Mouse (Mus musculus): ENCODE measurements around the gene Alyref. TPM values are rescaled to one million over a fixed set of nuclear protein-coding genes. Genes with fewer than 3 reads are reported as not detected.
"Not testable (repeated sequence)": the region's sequence is repeated elsewhere in the genome, so short reads cannot be mapped to it uniquely, and the experiment has no call there.

The Alyref gene
- polyA plus RNA-seq, 1 experiment from 2014 or later, result 361 TPM

DNA sequence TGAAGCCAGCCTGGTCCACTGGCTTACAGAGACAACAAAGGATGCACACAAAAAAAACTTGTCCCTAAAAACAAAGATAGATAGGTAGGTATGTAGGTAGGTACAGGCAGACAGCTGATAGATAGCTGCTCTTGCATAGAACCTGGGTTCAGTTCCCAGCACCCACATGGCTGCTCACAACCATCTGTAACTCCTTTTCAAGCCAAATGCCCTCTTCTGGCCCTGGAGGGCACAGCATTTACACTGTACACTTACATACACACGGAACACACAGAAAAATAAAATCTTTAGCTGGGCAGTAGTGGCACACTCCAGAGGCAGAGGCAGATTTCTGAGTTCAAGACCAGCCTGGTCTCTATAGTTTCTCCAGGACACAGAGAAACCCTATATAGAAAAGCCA is 14.2 kb downstream of the Alyref start:
- Histone ChIP-seq H3K36me3 (ENCODE audit: insufficient read depth, low read length) (peaks cover 33% of the 10 kb centered on the region; the same call in 1 of the 2 replicates), H3K9me3 (replicated peaks; ENCODE audit: low read length) (no peaks in the 10 kb centered on the region), H3K9ac (ENCODE audit: low read depth, low read length) (no peak overlapping the region), H3K4me2 (ENCODE audit: low read length) (no peak overlapping the region), H3K4me1 (replicated peaks; ENCODE audit: insufficient read depth, low read length) (peaks cover 12% of the 10 kb centered on the region), H3K27me3 (ENCODE audit: insufficient read depth, low read length) (no peaks in the 10 kb centered on the region), H3K27ac (no peak overlapping the region), H3K4me3 (replicated peaks; ENCODE audit: low read depth, low read length) (no peak overlapping the region)
- DNase-seq (ENCODE audit: low spot score) (no peak), ATAC-seq (replicated peaks; ENCODE audit: low FRiP score, low read depth) (no peak)
- 100% methylated on average over 1 of the region's 1 CpGs for WGBS
- 0 out of 2 replicates have a peak, but pooled peaks have one; percentile 1 for TF ChIP-seq CTCF (IDR thresholded peaks at IDR 0.05; ENCODE audit: low read depth)

DNA sequence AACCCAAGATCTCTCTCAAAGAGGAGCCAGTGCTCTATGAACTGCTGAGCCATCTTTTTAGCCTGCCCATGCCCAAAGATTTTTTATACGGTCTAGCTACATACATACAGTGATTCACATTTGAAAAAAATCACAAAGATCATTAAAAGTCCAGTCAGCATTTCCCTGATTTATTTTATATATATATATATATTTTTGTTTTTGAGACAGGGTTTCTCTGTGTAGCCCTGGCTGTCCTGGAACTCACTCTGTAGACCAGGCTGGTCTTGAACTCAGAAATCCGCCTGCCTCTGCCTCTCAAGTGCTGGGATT is 15.2 kb downstream of the Alyref start:
- not testable (repeated sequence) for DNase-seq (ENCODE audit: low spot score); H3K4me3 ChIP-seq (replicated peaks; ENCODE audit: low read depth, low read length); ATAC-seq (replicated peaks; ENCODE audit: low FRiP score, low read depth); H3K27me3 ChIP-seq (ENCODE audit: insufficient read depth, low read length); H3K4me2 ChIP-seq (ENCODE audit: low read length); H3K9me3 ChIP-seq (replicated peaks; ENCODE audit: low read length); H3K27ac ChIP-seq; H3K9ac ChIP-seq (ENCODE audit: low read depth, low read length)
- peaks cover 12% of the 10 kb centered on the region for H3K4me1 ChIP-seq (replicated peaks; ENCODE audit: insufficient read depth, low read length)
- WGBS, result 87% methylated on average over 2 of the region's 2 CpGs
- peaks cover 35% of the 10 kb centered on the region for H3K36me3 ChIP-seq (ENCODE audit: insufficient read depth, low read length)

DNA sequence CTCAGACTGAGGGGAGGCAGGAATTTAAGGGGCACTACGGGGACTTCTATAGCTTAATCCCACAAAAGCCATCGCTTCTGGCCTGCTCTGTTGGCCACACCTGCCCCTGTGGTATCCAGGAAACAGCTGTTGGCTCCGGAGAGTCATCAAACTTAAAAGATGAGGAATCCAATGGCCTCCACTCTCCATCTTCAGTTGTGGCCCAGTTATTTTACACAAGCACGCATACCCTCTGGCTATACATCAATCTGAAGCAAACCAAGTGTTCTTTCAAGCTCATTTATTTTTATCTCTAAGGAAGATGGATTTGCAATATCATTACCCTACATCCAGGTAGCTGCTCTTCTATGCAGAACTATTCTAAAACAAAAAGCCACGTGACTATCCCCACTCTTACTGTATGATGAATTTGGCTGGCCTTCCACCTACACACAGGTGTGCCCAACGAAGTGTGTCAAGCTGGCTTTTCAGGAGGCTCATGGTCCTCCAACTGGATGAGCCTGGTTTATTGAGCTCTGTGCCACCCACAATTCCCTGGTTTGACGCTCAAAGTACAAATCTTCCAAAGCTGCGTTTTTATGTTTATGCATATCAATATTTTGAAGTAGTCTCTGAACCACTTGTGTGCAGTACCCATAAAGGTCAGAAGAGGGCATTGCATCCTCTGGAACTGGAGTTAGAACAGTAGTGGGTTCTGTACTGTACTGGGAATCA is 15.7 kb downstream of the Alyref start:
- peak; percentile 35 for DNase-seq (ENCODE audit: low spot score)
- peaks cover 37% of the 10 kb centered on the region for H3K36me3 ChIP-seq (ENCODE audit: insufficient read depth, low read length)
- peak overlapping the region; percentile 97; the same call in 1 of the 2 replicates for H3K9ac ChIP-seq (ENCODE audit: low read depth, low read length)
- H3K4me3 ChIP-seq (replicated peaks; ENCODE audit: low read depth, low read length), result peak overlapping the region; percentile 91
- H3K27me3 ChIP-seq (ENCODE audit: insufficient read depth, low read length), result no peaks in the 10 kb centered on the region
- peak overlapping the region; percentile 94 for H3K4me2 ChIP-seq (ENCODE audit: low read length)
- H3K9me3 ChIP-seq (replicated peaks; ENCODE audit: low read length), result no peaks in the 10 kb centered on the region
- ATAC-seq (replicated peaks; ENCODE audit: low FRiP score, low read depth), result no peak
- WGBS, result 73% methylated on average over 8 of the region's 8 CpGs
- TF ChIP-seq CTCF (IDR thresholded peaks at IDR 0.05; ENCODE audit: low read depth), result peak; percentile 61
- H3K27ac ChIP-seq, result peak overlapping the region; percentile 96
- peaks cover 12% of the 10 kb centered on the region for H3K4me1 ChIP-seq (replicated peaks; ENCODE audit: insufficient read depth, low read length)

DNA sequence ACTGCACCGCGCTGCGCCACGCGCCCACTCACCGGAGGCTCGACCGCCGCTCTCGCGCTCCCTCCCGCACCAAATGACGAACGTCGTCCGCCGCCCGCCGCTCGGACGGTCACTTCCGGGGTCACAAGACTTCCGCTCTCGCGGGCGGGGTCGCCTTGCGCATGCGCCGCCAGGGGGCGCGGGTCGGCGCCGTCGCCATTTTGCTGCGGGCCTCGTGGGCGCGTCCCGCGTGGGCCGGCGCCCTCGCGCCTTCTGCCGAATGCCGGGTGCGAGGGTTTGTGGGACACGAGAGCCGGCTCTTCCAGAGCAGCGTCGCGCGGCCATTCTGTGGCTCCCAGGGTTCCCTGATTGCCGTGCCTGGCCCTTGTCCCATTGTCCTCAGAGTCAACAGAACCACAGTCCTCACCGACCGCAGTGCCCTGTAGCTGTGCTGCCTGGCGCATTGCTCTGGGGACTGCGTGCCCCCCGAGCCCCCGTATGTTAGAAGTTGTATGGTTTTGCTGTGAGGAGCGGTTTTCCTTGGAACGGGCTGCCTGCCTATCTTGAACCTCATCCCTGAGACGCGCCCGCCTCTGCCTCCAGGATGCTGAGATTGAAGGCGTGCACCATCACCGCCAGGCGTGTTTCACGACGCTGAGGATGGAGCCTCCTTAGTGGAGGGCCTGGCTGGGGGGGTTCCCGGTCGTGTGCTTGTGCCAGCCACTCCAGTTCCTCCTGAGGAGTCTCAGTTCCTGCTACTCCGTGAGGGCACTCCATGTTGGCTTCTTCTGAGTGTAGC is 16.5 kb downstream of the Alyref start, which contains the start of gene Arhgdia:
Arhgdia (minus strand) TSS at position 135 of the 778 bp plus-strand sequence.
- H3K36me3 ChIP-seq (ENCODE audit: insufficient read depth, low read length), result peaks cover 31% of the 10 kb centered on the region
- 7% methylated on average over 68 of the region's 75 CpGs for WGBS
- peak within 1 kb of the TSS; percentile 96 for H3K27ac ChIP-seq
- no peaks in the 10 kb centered on the region for H3K27me3 ChIP-seq (ENCODE audit: insufficient read depth, low read length)
- DNase-seq (ENCODE audit: low spot score) (peak; percentile 86), ATAC-seq (replicated peaks; ENCODE audit: low FRiP score, low read depth) (peak; percentile 18; the same call in 1 of the 2 replicates)
- TF ChIP-seq CTCF (IDR thresholded peaks at IDR 0.05; ENCODE audit: low read depth), result peak; percentile 51
- peak within 1 kb of the TSS; percentile 91 for H3K4me3 ChIP-seq (replicated peaks; ENCODE audit: low read depth, low read length)
- peak within 1 kb of the TSS; percentile 94 for H3K4me2 ChIP-seq (ENCODE audit: low read length)
- H3K4me1 ChIP-seq (replicated peaks; ENCODE audit: insufficient read depth, low read length), result peaks cover 12% of the 10 kb centered on the region
- no peaks in the 10 kb centered on the region for H3K9me3 ChIP-seq (replicated peaks; ENCODE audit: low read length)
- H3K9ac ChIP-seq (ENCODE audit: low read depth, low read length), result peak within 1 kb of the TSS; percentile 97

DNA sequence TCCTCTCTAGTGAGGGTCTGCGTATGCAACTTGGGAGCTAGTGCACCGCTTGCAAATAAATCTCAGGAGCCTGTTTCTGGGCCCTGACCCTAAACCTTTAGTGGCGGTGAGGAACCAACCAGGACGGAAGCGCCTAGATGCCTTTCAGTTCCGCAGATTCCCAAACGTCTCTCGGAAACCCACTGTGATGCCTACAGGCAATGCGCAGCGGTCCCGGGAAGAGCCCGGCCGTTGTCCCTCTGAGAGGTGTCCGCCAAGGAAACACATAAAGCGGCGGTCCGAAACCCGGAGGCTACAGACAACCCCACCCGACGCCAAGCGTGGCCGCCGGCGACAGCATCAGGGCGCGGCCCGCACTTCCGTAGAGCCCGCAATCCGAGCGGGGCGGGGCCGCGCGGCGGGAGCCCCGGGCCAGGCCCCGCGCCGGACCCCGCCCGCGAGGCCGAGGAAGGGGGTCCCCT is 17.3 kb downstream of the Alyref start:
- peak; percentile 7; the same call in 1 of the 2 replicates for ATAC-seq (replicated peaks; ENCODE audit: low FRiP score, low read depth)
- TF ChIP-seq CTCF (IDR thresholded peaks at IDR 0.05; ENCODE audit: low read depth), result no peak
- peak overlapping the region; percentile 94 for H3K4me2 ChIP-seq (ENCODE audit: low read length)
- peaks cover 28% of the 10 kb centered on the region for H3K36me3 ChIP-seq (ENCODE audit: insufficient read depth, low read length)
- peak overlapping the region; percentile 97 for H3K9ac ChIP-seq (ENCODE audit: low read depth, low read length)
- no peaks in the 10 kb centered on the region for H3K27me3 ChIP-seq (ENCODE audit: insufficient read depth, low read length)
- peaks cover 12% of the 10 kb centered on the region for H3K4me1 ChIP-seq (replicated peaks; ENCODE audit: insufficient read depth, low read length)
- DNase-seq (ENCODE audit: low spot score), result peak; percentile 24
- no peaks in the 10 kb centered on the region for H3K9me3 ChIP-seq (replicated peaks; ENCODE audit: low read length)
- peak overlapping the region; percentile 96 for H3K27ac ChIP-seq
- peak overlapping the region; percentile 91 for H3K4me3 ChIP-seq (replicated peaks; ENCODE audit: low read depth, low read length)
- under 1% methylated on average over 30 of the region's 44 CpGs for WGBS

DNA sequence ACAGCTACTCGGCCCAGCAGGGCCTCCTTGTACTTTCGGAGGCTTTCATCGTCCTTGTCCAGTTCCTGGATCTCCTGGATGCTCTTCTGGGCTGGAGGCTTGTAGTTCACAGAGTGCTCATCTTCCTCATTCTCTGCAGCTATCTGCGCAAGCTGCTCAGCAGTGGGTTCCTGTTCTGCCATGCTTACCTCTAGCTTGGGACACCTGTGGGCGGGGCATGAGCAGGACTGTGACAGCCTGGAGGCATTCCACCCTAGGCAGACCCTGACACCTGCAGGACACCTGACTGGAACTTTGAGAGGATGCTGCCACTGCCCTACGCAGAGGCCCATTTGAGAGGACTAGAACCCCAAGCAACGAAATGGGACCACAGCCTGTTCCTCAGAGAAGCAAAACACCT is 18.0 kb downstream of the Alyref start:
- Histone ChIP-seq H3K9me3 (replicated peaks; ENCODE audit: low read length) (no peaks in the 10 kb centered on the region), H3K27me3 (ENCODE audit: insufficient read depth, low read length) (no peaks in the 10 kb centered on the region), H3K4me2 (ENCODE audit: low read length) (peak overlapping the region; percentile 94), H3K9ac (ENCODE audit: low read depth, low read length) (peak overlapping the region; percentile 97), H3K27ac (peak overlapping the region; percentile 96), H3K4me1 (replicated peaks; ENCODE audit: insufficient read depth, low read length) (peaks cover 12% of the 10 kb centered on the region), H3K4me3 (replicated peaks; ENCODE audit: low read depth, low read length) (peak overlapping the region; percentile 91), H3K36me3 (ENCODE audit: insufficient read depth, low read length) (peaks cover 21% of the 10 kb centered on the region)
- DNase-seq (ENCODE audit: low spot score) (no peak), ATAC-seq (replicated peaks; ENCODE audit: low FRiP score, low read depth) (no peak)
- WGBS, result 47% methylated on average over 7 of the region's 7 CpGs
- TF ChIP-seq CTCF (IDR thresholded peaks at IDR 0.05; ENCODE audit: low read depth), result no peak

Measured in kidney, postnatal 0 days (tissue).